12 mouse cellular contexts compared by ENCODE assay signal in the genomic region with DNA sequence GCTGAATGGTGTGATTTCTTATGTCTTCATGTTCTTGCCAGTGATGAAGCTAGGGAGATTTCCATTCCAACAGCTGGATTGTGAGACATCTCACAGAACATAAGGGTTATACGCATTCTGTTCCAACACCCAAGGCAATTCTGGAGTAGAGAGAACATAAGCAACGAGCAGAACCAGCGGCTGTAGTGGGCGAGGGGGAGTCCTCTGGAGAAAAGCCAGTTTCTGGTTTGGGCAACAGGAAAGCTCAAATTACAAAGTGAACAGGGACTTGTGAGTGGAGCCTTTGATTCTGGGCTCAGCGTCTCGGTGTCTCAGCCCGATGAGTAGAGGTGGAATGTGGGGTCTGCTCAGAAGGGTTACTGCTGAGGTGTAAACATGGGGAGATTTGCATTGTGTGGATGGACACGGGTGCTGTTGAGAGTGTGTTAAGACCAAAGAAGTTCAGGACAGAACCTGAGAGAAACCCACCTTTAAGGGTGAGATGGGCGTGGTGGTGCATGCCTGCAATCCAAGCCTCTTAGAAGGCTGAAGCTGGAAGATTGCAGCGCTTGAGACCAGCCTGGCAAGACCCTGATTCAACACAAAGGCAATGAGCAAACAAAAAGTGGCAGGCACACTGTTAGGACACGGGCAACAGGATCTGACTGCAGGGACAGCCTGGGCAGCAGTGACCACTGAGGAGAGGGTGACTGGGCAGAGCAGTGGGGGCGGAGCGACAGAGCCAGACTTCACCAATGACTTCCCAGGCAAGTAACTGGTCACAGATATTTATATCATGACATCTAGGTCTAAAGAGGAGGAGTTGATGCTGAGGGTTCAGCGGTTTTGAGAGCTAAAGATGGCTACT. TPM values are rescaled to one million over a fixed set of nuclear protein-coding genes. Genes with fewer than 3 reads are reported as not detected.
DNase-seq lines count a peak whose midpoint lies in the region; ATAC-seq and TF ChIP-seq lines count a peak whose summit lies in the region.
"Had no signal": no experiment of that assay in that cellular context is flagged by ENCODE, and none has a peak within 500 bp of the region (broad histone marks: within the 10 kb centered on the region; RNA-seq: fewer than 3 reads in every experiment).

No protein-coding gene starts in this region.

- intact Hi-C loops in left cerebral cortex, postnatal 36 days (cut with DNase I): no loop called here

- H3K4me3 ChIP-seq in intestine, embryonic 15.5 days (replicated peaks): no peak overlapping the region
- no peak overlapping the region for H3K4me3 ChIP-seq in intestine, embryonic 16.5 days (ENCODE audit: low read length)
- H3K4me3 ChIP-seq in neural tube, embryonic 13.5 days: no peak overlapping the region
- H3K4me3 ChIP-seq in stomach, postnatal 0 days (ENCODE audit: low read depth, low read length): no peak overlapping the region
- H3K4me3 ChIP-seq: liver, embryonic 15.5 days had no signal

- H3K9me3 ChIP-seq in intestine, embryonic 15.5 days: no peaks in the 10 kb centered on the region
- no peaks in the 10 kb centered on the region for H3K9me3 ChIP-seq in intestine, embryonic 16.5 days (ENCODE audit: control insufficient read depth, low read length)
- H3K9me3 ChIP-seq in neural tube, embryonic 13.5 days: no peaks in the 10 kb centered on the region
- H3K9me3 ChIP-seq in stomach, postnatal 0 days (ENCODE audit: control insufficient read depth, low read length): no peaks in the 10 kb centered on the region
- H3K9me3 ChIP-seq: liver, embryonic 15.5 days had no signal

- no peak for ATAC-seq in intestine, embryonic 15.5 days
- no peak for ATAC-seq in intestine, embryonic 16.5 days
- ATAC-seq in neural tube, embryonic 13.5 days (ENCODE audit: low read depth): no peak
- ATAC-seq in stomach, postnatal 0 days (ENCODE audit: low FRiP score, low TSS enrichment): no peak

- no peaks in the 10 kb centered on the region for H3K27me3 ChIP-seq in intestine, embryonic 15.5 days (replicated peaks)
- H3K27me3 ChIP-seq in intestine, embryonic 16.5 days (replicated peaks; ENCODE audit: control insufficient read depth, insufficient read depth, low read length): no peaks in the 10 kb centered on the region
- H3K27me3 ChIP-seq in neural tube, embryonic 13.5 days: no peaks in the 10 kb centered on the region
- H3K27me3 ChIP-seq in stomach, postnatal 0 days (ENCODE audit: control insufficient read depth, insufficient read depth, low read length): no peaks in the 10 kb centered on the region

- 0 out of 2 replicates have a peak, but pooled peaks cover 2% of the 10 kb centered on the region for H3K36me3 ChIP-seq in intestine, embryonic 15.5 days
- no peaks in the 10 kb centered on the region for H3K36me3 ChIP-seq in intestine, embryonic 16.5 days (ENCODE audit: control insufficient read depth, insufficient read depth, low read length)
- peaks cover 5% of the 10 kb centered on the region for H3K36me3 ChIP-seq in neural tube, embryonic 13.5 days
- no peaks in the 10 kb centered on the region for H3K36me3 ChIP-seq in stomach, postnatal 0 days (ENCODE audit: control insufficient read depth, insufficient read depth, low read length)
- H3K36me3 ChIP-seq: liver, embryonic 15.5 days had no signal

- peak; percentile 77 for DNase-seq in cerebellum, adult 11-12 months
- DNase-seq in cerebellum, adult 11 months: no peak
- DNase-seq in neural tube, embryonic 10.5 days (ENCODE audit: extremely low spot score, low spot score): no peak
- peak; percentile 38 for DNase-seq in stomach, postnatal 0 days (ENCODE audit: low spot score)
- no peak for DNase-seq in left cerebral cortex, postnatal 36 days (ENCODE audit: low spot score in 2 of 2)
- DNase-seq: adrenal gland, adult 8-10 months; gastrocnemius, postnatal 10 days; spleen, adult 18-20 months had no signal

- TF ChIP-seq EP300 in stomach, postnatal 0 days (optimal IDR thresholded peaks at IDR 0.05): no peak

- peak overlapping the region; percentile 28; the same call in 1 of the 2 replicates for H3K4me2 ChIP-seq in intestine, embryonic 15.5 days (replicated peaks)
- H3K4me2 ChIP-seq in intestine, embryonic 16.5 days (ENCODE audit: low read depth, low read length): no peak overlapping the region
- 0 out of 2 replicates have a peak overlapping the region, but pooled peaks have one; percentile 13 for H3K4me2 ChIP-seq in neural tube, embryonic 13.5 days
- H3K4me2 ChIP-seq in stomach, postnatal 0 days (replicated peaks; ENCODE audit: low read depth): no peak overlapping the region
- H3K4me2 ChIP-seq: liver, embryonic 15.5 days had no signal

- H3K4me1 ChIP-seq in intestine, embryonic 15.5 days (replicated peaks): peaks cover 21% of the 10 kb centered on the region
- H3K4me1 ChIP-seq in intestine, embryonic 16.5 days (ENCODE audit: control insufficient read depth, insufficient read depth, low read length): peaks cover 14% of the 10 kb centered on the region; the same call in 1 of the 2 replicates
- H3K4me1 ChIP-seq in neural tube, embryonic 13.5 days (replicated peaks): peaks cover 18% of the 10 kb centered on the region
- no peaks in the 10 kb centered on the region for H3K4me1 ChIP-seq in stomach, postnatal 0 days (replicated peaks; ENCODE audit: control insufficient read depth, insufficient read depth)

- H3K9ac ChIP-seq in intestine, embryonic 15.5 days: peak overlapping the region; percentile 15; the same call in 1 of the 2 replicates
- H3K9ac ChIP-seq in intestine, embryonic 16.5 days (ENCODE audit: low read depth, low read length): no peak overlapping the region
- no peak overlapping the region for H3K9ac ChIP-seq in neural tube, embryonic 13.5 days
- no peak overlapping the region for H3K9ac ChIP-seq in stomach, postnatal 0 days (ENCODE audit: low read length)
- H3K9ac ChIP-seq: liver, embryonic 15.5 days had no signal

- H3K27ac ChIP-seq in intestine, embryonic 15.5 days: no peak overlapping the region
- no peak overlapping the region for H3K27ac ChIP-seq in intestine, embryonic 16.5 days (ENCODE audit: low read length)
- no peak overlapping the region for H3K27ac ChIP-seq in neural tube, embryonic 13.5 days (replicated peaks)
- H3K27ac ChIP-seq in stomach, postnatal 0 days (replicated peaks): no peak overlapping the region
- H3K27ac ChIP-seq: liver, embryonic 15.5 days had no signal

- no peak for TF ChIP-seq CTCF in stomach, postnatal 0 days (IDR thresholded peaks at IDR 0.05; ENCODE audit: low read depth)

- 9% methylated on average over 14 of the region's 14 CpGs for WGBS in intestine, embryonic 15.5 days
- WGBS in intestine, embryonic 16.5 days: 15% methylated on average over 14 of the region's 14 CpGs
- WGBS in neural tube, embryonic 13.5 days: 30% methylated on average over 14 of the region's 14 CpGs
- 14% methylated on average over 14 of the region's 14 CpGs for WGBS in stomach, postnatal 0 days

RNA-seq across cellular contexts. Expression of gene Cbln3, which starts 6.5 kb away (rescaled TPM):
- polyA plus RNA-seq in intestine, embryonic 15.5 days (2015; fragmentation: Nextera tagmentation; extraction: Ambion mirVana): 0.18 and 0.29 TPM in 2 replicates
- polyA plus RNA-seq in intestine, embryonic 16.5 days (2015; fragmentation: Nextera tagmentation; extraction: Ambion mirVana): 0.17 and 0.27 TPM in 2 replicates
- 0.19 and 0.25 TPM in 2 replicates for polyA plus RNA-seq in neural tube, embryonic 13.5 days (2015; fragmentation: Nextera tagmentation; extraction: Ambion mirVana)
- 0.56 and 0.65 TPM in 2 replicates for polyA plus RNA-seq in stomach, postnatal 0 days (2015; fragmentation: Nextera tagmentation; extraction: Ambion mirVana)
- total RNA-seq in left cerebral cortex, postnatal 36 days (2021): under 1 TPM; 0.29 to 0.49 TPM

RNA-seq across cellular contexts. Expression of gene Khnyn, which starts 7.1 kb away (rescaled TPM):
- 15.1 and 15.4 TPM in 2 replicates for polyA plus RNA-seq in intestine, embryonic 15.5 days (2015; fragmentation: Nextera tagmentation; extraction: Ambion mirVana)
- 12.5 and 13.6 TPM in 2 replicates for polyA plus RNA-seq in intestine, embryonic 16.5 days (2015; fragmentation: Nextera tagmentation; extraction: Ambion mirVana)
- 10.5 and 11.1 TPM in 2 replicates for polyA plus RNA-seq in neural tube, embryonic 13.5 days (2015; fragmentation: Nextera tagmentation; extraction: Ambion mirVana)
- polyA plus RNA-seq in stomach, postnatal 0 days (2015; fragmentation: Nextera tagmentation; extraction: Ambion mirVana): 6.4 and 7.5 TPM in 2 replicates
- total RNA-seq in left cerebral cortex, postnatal 36 days (2021): 10 to 100 TPM; 11.4 to 12.7 TPM

RNA-seq across cellular contexts. Expression of gene Sdr39u1, which starts 22.4 kb away (rescaled TPM):
- 73.6 and 80.3 TPM in 2 replicates for polyA plus RNA-seq in intestine, embryonic 15.5 days (2015; fragmentation: Nextera tagmentation; extraction: Ambion mirVana)
- 85.2 and 89.2 TPM in 2 replicates for polyA plus RNA-seq in intestine, embryonic 16.5 days (2015; fragmentation: Nextera tagmentation; extraction: Ambion mirVana)
- polyA plus RNA-seq in neural tube, embryonic 13.5 days (2015; fragmentation: Nextera tagmentation; extraction: Ambion mirVana): 105 and 109 TPM in 2 replicates
- polyA plus RNA-seq in stomach, postnatal 0 days (2015; fragmentation: Nextera tagmentation; extraction: Ambion mirVana): 48.4 and 52.0 TPM in 2 replicates
- total RNA-seq in left cerebral cortex, postnatal 36 days (2021): 100 to 1,000 TPM in 1 of 2 experiments, 10 to 100 TPM in 1; 89.7 to 104 TPM

RNA-seq across cellular contexts. Expression of gene Nynrin, which starts 23.9 kb away (rescaled TPM):
- 14.5 and 18.3 TPM in 2 replicates for polyA plus RNA-seq in intestine, embryonic 15.5 days (2015; fragmentation: Nextera tagmentation; extraction: Ambion mirVana)
- 12.6 and 13.6 TPM in 2 replicates for polyA plus RNA-seq in intestine, embryonic 16.5 days (2015; fragmentation: Nextera tagmentation; extraction: Ambion mirVana)
- polyA plus RNA-seq in neural tube, embryonic 13.5 days (2015; fragmentation: Nextera tagmentation; extraction: Ambion mirVana): 11.8 and 12.7 TPM in 2 replicates
- polyA plus RNA-seq in stomach, postnatal 0 days (2015; fragmentation: Nextera tagmentation; extraction: Ambion mirVana): 2.8 and 3.2 TPM in 2 replicates
- 1 to 10 TPM; 7.9 to 9.5 TPM for total RNA-seq in left cerebral cortex, postnatal 36 days (2021)

RNA-seq across cellular contexts. Expression of gene Nfatc4, which starts 54.7 kb away (rescaled TPM):
- polyA plus RNA-seq in intestine, embryonic 15.5 days (2015; fragmentation: Nextera tagmentation; extraction: Ambion mirVana): 25.7 and 26.3 TPM in 2 replicates
- 21.1 and 21.2 TPM in 2 replicates for polyA plus RNA-seq in intestine, embryonic 16.5 days (2015; fragmentation: Nextera tagmentation; extraction: Ambion mirVana)
- polyA plus RNA-seq in neural tube, embryonic 13.5 days (2015; fragmentation: Nextera tagmentation; extraction: Ambion mirVana): 12.2 and 14.2 TPM in 2 replicates
- polyA plus RNA-seq in stomach, postnatal 0 days (2015; fragmentation: Nextera tagmentation; extraction: Ambion mirVana): 11.2 and 12.5 TPM in 2 replicates
- 1 to 10 TPM; 1.8 TPM for total RNA-seq in left cerebral cortex, postnatal 36 days (2021)

Comparison
In these comparisons a context has a peak if more than half of its experiments do, and no peak if none do; other contexts are left out.
1. DNase-seq: peak in cerebellum, adult 11-12 months (single experiment) and stomach, postnatal 0 days (single experiment); none in cerebellum, adult 11 months (single experiment), neural tube, embryonic 10.5 days (single experiment) and left cerebral cortex, postnatal 36 days (0 of 2).
2. H3K4me2 ChIP-seq: peak in intestine, embryonic 15.5 days (single experiment) and neural tube, embryonic 13.5 days (single experiment); none in intestine, embryonic 16.5 days (single experiment) and stomach, postnatal 0 days (single experiment).